Mouse (Mus musculus): ENCODE data around the gene Vmn1r59. TPM values are rescaled to one million over a fixed set of nuclear protein-coding genes. Genes with fewer than 3 reads are reported as not detected.
"Not testable (repeated sequence)": the region's sequence is repeated elsewhere in the genome, so short reads cannot be mapped to it uniquely, and the experiment has no call there.

The Vmn1r59 gene
- not detected in 2 replicates for total RNA-seq (2014; rRNA removed)
- polyA plus RNA-seq (2015; fragmentation: Nextera tagmentation; extraction: Ambion mirVana): not detected in 2 replicates

DNA sequence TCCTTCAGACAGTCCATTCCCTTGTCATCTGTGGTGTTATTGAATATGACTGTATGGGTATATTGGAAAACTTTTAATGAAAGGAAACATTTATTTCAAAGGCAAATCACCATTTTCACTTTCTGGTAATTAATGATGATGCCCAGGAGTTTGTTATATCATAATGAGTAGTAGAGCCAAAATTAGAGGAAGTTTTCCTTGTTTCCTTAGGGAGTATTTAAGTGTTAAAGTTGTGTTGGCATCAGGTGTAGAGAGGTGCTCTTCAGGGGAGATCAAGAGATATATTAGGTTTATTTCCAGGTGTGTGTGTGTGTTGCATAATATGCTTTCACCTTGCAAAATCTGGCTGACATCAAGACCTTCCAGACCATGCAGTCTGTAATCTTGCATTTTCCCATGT is at the start of gene Vmn1r59:
Vmn1r59 (minus strand) TSS at position 101 of the 400 bp plus-strand sequence.
- no peaks in the 10 kb centered on the region for H3K27me3 ChIP-seq (ENCODE audit: insufficient read depth, low read length)
- no peaks in the 10 kb centered on the region for H3K9me3 ChIP-seq (ENCODE audit: low read length)
- H3K4me2 ChIP-seq (ENCODE audit: low read depth): no peak within 1 kb of the TSS
- no peaks in the 10 kb centered on the region for H3K36me3 ChIP-seq (ENCODE audit: insufficient read depth)
- TF ChIP-seq CTCF (IDR thresholded peaks at IDR 0.05; ENCODE audit: low read depth): no peak
- DNase-seq (no peak), ATAC-seq (no peak)
- no peaks in the 10 kb centered on the region for H3K4me1 ChIP-seq (ENCODE audit: insufficient read depth)
- no peak within 1 kb of the TSS for H3K9ac ChIP-seq
- H3K4me3 ChIP-seq (ENCODE audit: low read depth, low read length): no peak within 1 kb of the TSS
- no peak within 1 kb of the TSS for H3K27ac ChIP-seq (ENCODE audit: low read depth, low read length)

DNA sequence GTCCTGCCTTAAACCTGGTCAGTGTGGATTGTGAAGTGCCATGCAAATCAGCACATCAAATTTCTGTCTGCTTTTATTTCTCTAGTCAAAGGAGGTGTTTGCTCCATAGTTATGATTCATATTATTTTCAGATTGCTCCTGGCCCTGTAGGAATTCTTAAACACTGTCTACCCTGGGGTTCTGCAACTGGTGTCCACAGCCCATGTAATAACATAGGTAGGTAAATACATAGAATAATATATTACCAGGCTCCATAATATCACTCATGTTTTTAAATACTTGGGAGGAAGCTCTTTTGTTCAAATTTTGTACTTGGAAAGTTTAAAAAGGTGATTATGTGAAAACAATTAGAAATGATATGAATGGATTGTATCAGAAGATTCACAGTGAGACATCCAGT is 37.3 kb upstream of the Vmn1r59 start, which contains the start of gene Vmn2r28:
Vmn2r28 (minus strand) TSS at position 101 of the 400 bp plus-strand sequence.
- not testable (repeated sequence) for ATAC-seq; H3K36me3 ChIP-seq (ENCODE audit: insufficient read depth); H3K9ac ChIP-seq; H3K9me3 ChIP-seq (ENCODE audit: low read length); H3K4me2 ChIP-seq (ENCODE audit: low read depth); H3K4me1 ChIP-seq (ENCODE audit: insufficient read depth); H3K27ac ChIP-seq (ENCODE audit: low read depth, low read length); H3K4me3 ChIP-seq (ENCODE audit: low read depth, low read length); H3K27me3 ChIP-seq (ENCODE audit: insufficient read depth, low read length); DNase-seq

DNA sequence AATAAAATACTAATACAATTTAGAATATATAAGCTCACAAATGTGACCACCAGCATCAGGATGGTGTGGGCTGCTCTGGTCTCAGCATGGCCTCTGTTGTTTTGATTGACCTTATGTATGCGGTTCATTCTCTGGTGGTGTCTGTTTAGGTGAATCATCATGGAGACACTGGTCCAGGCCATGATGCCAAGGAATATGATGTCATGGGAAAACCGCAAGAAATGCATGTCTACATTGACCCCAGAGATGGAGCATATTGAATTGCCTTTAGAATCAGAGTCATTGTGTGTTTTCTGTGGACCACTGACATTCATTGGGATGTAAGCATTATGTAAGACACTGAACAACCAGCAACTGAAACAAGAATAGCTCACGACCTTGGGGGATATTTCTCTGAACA is 2.6 kb downstream of the Vmn1r59 start:
- 73% methylated on average over 3 of the region's 3 CpGs for WGBS
- not testable (repeated sequence) for ATAC-seq; DNase-seq; H3K9ac ChIP-seq; H3K4me2 ChIP-seq (ENCODE audit: low read depth); H3K4me1 ChIP-seq (ENCODE audit: insufficient read depth); H3K36me3 ChIP-seq (ENCODE audit: insufficient read depth); H3K9me3 ChIP-seq (ENCODE audit: low read length); H3K4me3 ChIP-seq (ENCODE audit: low read depth, low read length); H3K27ac ChIP-seq (ENCODE audit: low read depth, low read length); H3K27me3 ChIP-seq (ENCODE audit: insufficient read depth, low read length)

DNA sequence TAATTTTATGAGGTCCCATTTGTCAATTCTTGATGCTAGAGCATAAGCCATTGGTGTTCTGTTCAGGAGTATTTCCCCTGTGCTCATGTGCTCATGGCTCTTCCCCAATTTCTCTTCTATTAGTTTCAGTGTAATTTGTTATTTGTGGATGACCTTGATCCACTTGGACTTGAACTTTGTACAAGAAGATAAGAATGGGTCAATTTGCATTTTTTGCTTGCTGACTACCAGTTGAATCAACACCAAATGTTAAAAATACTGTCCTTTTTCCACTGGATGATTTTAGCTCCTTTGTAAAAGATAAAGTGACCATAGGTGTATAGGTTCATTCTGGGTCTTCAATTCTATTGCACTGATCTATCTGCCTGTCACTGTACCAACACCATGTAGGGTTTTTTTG is 7.9 kb downstream of the Vmn1r59 start:
- no peak overlapping the region for H3K4me3 ChIP-seq (ENCODE audit: low read depth, low read length)
- TF ChIP-seq CTCF (IDR thresholded peaks at IDR 0.05; ENCODE audit: low read depth): no peak
- no peaks in the 10 kb centered on the region for H3K27me3 ChIP-seq (ENCODE audit: insufficient read depth, low read length)
- ATAC-seq (no peak), DNase-seq (no peak)
- H3K36me3 ChIP-seq (ENCODE audit: insufficient read depth): no peaks in the 10 kb centered on the region
- H3K4me2 ChIP-seq (ENCODE audit: low read depth): no peak overlapping the region
- no peak overlapping the region for H3K9ac ChIP-seq
- H3K9me3 ChIP-seq (ENCODE audit: low read length): no peaks in the 10 kb centered on the region
- no peaks in the 10 kb centered on the region for H3K4me1 ChIP-seq (ENCODE audit: insufficient read depth)
- no peak overlapping the region for H3K27ac ChIP-seq (ENCODE audit: low read depth, low read length)

DNA sequence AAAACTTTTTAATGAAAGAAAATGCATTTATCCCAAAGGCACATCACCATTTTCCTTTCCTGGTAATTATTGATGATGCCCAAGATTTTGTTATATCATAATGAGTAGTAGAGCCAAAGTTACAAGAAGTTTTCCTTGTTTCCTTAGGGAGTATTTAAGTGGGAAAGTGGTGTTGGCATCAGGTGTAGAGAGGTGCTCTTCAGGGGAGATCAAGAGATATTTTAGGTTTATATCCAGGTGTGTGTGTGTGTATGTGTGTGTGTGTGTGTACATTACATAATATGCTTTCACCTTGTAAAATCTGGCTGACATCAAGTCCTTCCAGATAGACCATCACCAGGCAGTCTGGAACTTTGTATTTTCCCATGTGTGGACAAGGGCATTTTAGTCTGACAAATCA is 43.3 kb downstream of the Vmn1r59 start, which contains the start of gene Vmn1r58:
Vmn1r58 (minus strand) TSS at position 101 of the 400 bp plus-strand sequence.
- not testable (repeated sequence) for H3K4me2 ChIP-seq (ENCODE audit: low read depth); H3K36me3 ChIP-seq (ENCODE audit: insufficient read depth); H3K27ac ChIP-seq (ENCODE audit: low read depth, low read length); ATAC-seq; H3K4me1 ChIP-seq (ENCODE audit: insufficient read depth); H3K9ac ChIP-seq; H3K4me3 ChIP-seq (ENCODE audit: low read depth, low read length); H3K9me3 ChIP-seq (ENCODE audit: low read length); DNase-seq; H3K27me3 ChIP-seq (ENCODE audit: insufficient read depth, low read length)

DNA sequence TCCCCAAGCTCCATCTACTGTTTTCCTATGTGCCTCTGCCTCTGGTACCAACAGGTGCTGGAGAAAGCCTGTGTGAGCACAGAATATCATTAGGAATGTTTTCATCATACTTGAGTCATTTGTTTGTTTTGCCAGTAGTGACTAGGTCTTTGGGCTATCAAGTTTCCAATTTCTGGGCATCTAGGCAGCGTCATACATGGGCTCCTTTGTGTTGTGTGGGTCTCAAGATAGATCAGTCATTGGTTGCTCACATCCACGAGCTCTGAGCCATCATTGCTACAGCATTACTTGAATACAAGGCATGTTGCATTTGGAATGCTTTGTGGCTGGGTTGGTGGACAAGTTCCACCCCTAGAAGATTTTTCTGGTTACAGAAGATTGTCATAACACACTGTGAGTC is 50.4 kb downstream of the Vmn1r59 start:
- no peak overlapping the region for H3K27ac ChIP-seq (ENCODE audit: low read depth, low read length)
- no peak overlapping the region for H3K4me2 ChIP-seq (ENCODE audit: low read depth)
- no peak for TF ChIP-seq CTCF (IDR thresholded peaks at IDR 0.05; ENCODE audit: low read depth)
- no peak overlapping the region for H3K4me3 ChIP-seq (ENCODE audit: low read depth, low read length)
- no peak for DNase-seq
- H3K36me3 ChIP-seq (ENCODE audit: insufficient read depth): no peaks in the 10 kb centered on the region
- no peak for ATAC-seq
- H3K27me3 ChIP-seq (ENCODE audit: insufficient read depth, low read length): no peaks in the 10 kb centered on the region
- no peak overlapping the region for H3K9ac ChIP-seq
- WGBS: 43% methylated on average over 2 of the region's 2 CpGs
- H3K9me3 ChIP-seq (ENCODE audit: low read length): peaks cover 13% of the 10 kb centered on the region; the same call in 1 of the 2 replicates
- H3K4me1 ChIP-seq (ENCODE audit: insufficient read depth): no peaks in the 10 kb centered on the region

Other genes starting within 250 kb of the Vmn1r59 start
- not detected in 2 replicates for gene Vmn1r57, start 238.3 kb downstream of the Vmn1r59 start, total RNA-seq (2014; rRNA removed)
- gene Vmn1r57, start 238.3 kb downstream of the Vmn1r59 start, polyA plus RNA-seq (2015; fragmentation: Nextera tagmentation; extraction: Ambion mirVana): not detected in 2 replicates
- not detected in 2 replicates for gene Gm5065, start 106.2 kb downstream of the Vmn1r59 start, total RNA-seq (2014; rRNA removed)
- not detected in 2 replicates for gene Gm5065, start 106.2 kb downstream of the Vmn1r59 start, polyA plus RNA-seq (2015; fragmentation: Nextera tagmentation; extraction: Ambion mirVana)
- not detected in 2 replicates for gene Nlrp2, start 105.7 kb downstream of the Vmn1r59 start, total RNA-seq (2014; rRNA removed)
- not detected in 2 replicates for gene Nlrp2, start 105.7 kb downstream of the Vmn1r59 start, polyA plus RNA-seq (2015; fragmentation: Nextera tagmentation; extraction: Ambion mirVana)
- not detected in 2 replicates for gene Vmn1r58, start 43.4 kb downstream of the Vmn1r59 start, total RNA-seq (2014; rRNA removed)
- gene Vmn1r58, start 43.4 kb downstream of the Vmn1r59 start, polyA plus RNA-seq (2015; fragmentation: Nextera tagmentation; extraction: Ambion mirVana): not detected in 2 replicates
- not detected in 2 replicates for gene Vmn2r28, start 37.2 kb upstream of the Vmn1r59 start, total RNA-seq (2014; rRNA removed)
- gene Vmn2r28, start 37.2 kb upstream of the Vmn1r59 start, polyA plus RNA-seq (2015; fragmentation: Nextera tagmentation; extraction: Ambion mirVana): not detected in 2 replicates
- not detected in 2 replicates for gene Vmn1r60, start 90.5 kb upstream of the Vmn1r59 start, total RNA-seq (2014; rRNA removed)
- not detected in 2 replicates for gene Vmn1r60, start 90.5 kb upstream of the Vmn1r59 start, polyA plus RNA-seq (2015; fragmentation: Nextera tagmentation; extraction: Ambion mirVana)
- not detected in 2 replicates for gene Vmn1r61, start 156.5 kb upstream of the Vmn1r59 start, total RNA-seq (2014; rRNA removed)
- not detected in 2 replicates for gene Vmn1r61, start 156.5 kb upstream of the Vmn1r59 start, polyA plus RNA-seq (2015; fragmentation: Nextera tagmentation; extraction: Ambion mirVana)
- gene Vmn1r62, start 216.9 kb upstream of the Vmn1r59 start, total RNA-seq (2014; rRNA removed): not detected in 2 replicates
- gene Vmn1r62, start 216.9 kb upstream of the Vmn1r59 start, polyA plus RNA-seq (2015; fragmentation: Nextera tagmentation; extraction: Ambion mirVana): not detected in 2 replicates